Mouse (Mus musculus) c-Kit-negative CD71-positive TER-119-positive erythroid progenitor cells, embryonic 14.5 days (primary cell): ENCODE results near the gene Smarca5.

Experiments used
- DNase-seq: peaks from one replicate; pipeline ENCODE4 v3.0.0-alpha.2; 2013; ENCODE audit warnings: low read depth, low spot score

Gene Smarca5

GRCm38 (mm10) chr8:80669277-80669901, 69.9 kb downstream of the Smarca5 start:
- DNase-seq, result no peak

- no peak for DNase-seq
Observed at GRCm38 (mm10) chr8:80663476-80663875, 75.8 kb downstream of the Smarca5 start.

GRCm38 (mm10) chr8:80661055-80661454, 78.2 kb downstream of the Smarca5 start:
- no peak for DNase-seq

- DNase-seq, result no peak
Observed at GRCm38 (mm10) chr8:80657639-80658038, 81.7 kb downstream of the Smarca5 start.
